Mouse (Mus musculus): Measurements from ENCODE around the gene Tbc1d12.

The Tbc1d12 gene

DNA sequence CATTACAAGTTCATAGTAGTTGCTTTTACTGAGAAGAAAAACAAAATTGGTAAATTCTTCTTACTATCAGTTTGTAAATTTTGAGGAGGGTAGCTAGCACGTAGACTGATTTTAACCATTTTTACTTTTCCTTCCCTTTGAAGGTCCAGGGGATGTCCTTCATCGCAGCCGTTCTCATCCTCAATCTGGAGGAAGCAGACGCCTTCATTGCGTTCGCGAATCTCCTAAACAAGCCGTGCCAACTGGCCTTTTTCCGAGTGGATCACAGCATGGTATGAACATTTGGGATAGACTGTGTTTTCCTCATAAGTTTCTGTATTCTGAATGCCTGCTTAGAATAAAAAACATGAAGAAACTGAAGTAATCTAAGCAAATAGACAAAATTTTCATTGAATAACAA, 77.4 kb downstream of the Tbc1d12 start:
- DNase-seq (ENCODE audit: low read depth, low spot score) = no peak

DNA sequence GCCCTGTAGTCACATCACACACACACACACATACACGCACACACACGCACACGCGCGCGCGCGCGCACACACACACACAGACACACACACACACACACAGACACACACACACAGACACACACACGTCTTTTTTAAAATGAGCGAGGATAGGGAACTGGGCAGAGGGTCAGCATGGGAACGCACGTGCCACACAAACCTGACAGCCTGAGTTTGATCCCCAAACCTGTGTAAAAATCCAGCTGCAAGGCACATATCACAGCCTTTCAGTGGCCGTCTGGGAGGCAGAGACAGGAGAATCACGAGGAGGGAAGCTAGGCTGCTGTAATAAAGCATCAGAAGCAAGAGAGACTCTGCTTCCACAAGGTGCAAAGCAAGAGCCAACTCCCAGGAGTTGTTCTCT, 78.5 kb downstream of the Tbc1d12 start:
- DNase-seq (ENCODE audit: low read depth, low spot score) = no peak

DNA sequence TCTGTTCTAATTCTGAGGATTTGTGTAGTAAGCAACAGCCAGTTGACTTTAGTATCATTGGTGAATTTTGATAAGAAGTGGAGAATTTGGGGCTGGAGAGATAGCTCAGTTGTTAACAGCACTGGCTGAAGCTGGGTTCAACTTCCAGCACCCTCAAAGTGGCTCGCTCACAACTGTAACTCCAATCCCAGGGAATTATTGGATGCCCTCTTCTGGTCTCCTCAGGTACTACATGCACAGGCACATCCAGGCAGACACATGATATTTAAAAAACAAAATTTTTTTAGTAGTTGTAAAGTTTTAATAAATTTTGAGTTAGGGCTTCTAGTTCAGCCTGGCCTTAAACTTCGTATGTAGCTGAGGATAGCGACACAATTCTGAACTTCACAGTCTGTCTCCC, 79.3 kb downstream of the Tbc1d12 start:
- DNase-seq (ENCODE audit: low read depth, low spot score) = no peak

DNA sequence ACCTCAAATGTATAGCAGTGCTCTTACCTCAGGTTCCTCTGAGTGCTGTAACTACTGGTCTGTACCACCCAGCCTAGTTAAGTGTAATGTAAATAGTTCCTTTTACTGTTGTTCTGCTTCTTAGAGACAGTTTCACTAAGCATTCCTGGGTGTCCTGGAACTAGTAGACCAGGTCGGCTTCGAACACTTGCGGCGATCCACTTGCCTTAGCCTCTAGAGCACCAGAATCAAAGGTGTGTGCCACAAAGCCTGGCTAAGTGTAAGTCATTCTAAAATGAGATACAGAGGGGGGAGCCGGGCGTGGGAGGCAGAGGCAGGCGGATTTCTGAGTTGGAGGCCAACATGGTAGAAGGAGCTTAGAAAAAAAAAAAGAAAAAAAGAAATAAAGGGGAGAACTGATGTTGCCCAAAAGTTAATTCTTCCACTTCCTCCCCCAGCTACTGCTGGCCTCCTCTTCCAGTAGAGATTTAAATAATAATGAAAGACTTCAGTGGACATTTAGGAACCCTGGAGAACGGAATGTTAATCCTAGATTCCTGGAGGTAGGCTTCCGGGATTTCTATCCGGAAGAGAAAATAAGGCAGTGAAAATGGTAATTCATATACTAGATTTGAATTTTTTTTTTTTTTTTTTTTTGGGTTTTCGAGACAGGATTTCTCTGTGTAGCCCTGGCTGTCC, 92.2 kb downstream of the Tbc1d12 start:
- no peak for DNase-seq (ENCODE audit: low read depth, low spot score)

DNA sequence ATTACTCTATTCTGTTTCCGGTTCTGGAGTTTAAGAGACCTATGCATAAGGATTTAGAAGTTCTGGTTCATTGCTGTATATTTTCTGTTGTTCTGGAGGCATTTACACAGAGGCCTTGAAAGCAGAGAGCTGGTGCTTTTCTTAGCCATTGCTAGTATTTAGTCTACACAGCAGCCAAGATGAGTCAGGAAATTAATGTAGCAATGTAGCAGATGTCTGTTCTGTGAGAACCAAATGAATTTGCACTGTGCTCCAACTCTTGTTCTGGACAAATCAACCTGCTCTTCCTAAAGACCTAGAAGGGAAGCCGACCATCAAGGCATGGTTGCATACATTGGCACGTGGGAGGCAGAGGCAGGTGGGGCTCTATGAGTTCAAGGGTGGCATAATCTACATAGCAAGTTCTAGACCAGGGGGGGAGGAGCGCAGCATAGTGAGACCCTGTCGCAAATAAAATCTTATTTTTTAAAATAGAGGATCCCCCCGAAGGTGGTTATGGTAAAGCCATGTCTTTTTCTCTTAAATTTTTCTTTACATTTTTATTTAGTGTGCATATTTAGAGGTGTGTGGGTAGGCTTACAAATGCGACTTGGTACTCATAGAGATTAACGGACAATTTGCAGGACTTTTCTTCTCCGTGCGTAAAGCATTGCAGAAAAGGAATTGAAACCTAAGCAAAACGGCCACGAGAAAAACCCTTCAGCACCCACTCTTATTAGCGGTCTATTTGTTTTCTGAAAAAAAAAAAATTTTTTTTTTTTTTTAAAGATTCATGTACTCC, 93.3 kb downstream of the Tbc1d12 start:
- DNase-seq (ENCODE audit: low read depth, low spot score) = no peak

DNA sequence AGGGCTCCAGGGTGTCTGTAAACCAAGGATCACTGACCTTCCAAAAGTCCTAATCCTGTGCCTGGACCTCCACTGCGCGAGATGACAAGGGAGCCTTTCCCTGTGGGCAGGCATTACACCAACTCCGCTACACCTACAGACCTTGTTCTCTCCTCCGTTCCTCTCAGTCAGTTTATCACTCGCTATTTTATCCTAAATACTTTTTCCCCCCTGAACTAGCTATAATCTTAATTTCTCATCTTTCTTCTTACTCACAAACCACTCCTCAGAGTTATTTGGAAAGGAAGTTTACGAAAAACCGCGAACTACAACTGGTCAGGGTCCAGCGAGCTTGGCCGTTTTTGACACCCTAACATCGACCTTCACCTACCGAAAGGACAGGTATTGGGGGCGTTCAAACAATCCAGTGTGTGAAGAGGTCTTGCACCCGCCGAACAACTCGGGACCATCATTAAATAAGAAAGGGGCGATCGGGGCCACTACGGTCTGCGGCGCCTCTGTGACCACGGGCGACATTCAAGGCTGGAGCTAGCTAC, 93.9 kb downstream of the Tbc1d12 start:
- DNase-seq (ENCODE audit: low read depth, low spot score) = no peak

DNA sequence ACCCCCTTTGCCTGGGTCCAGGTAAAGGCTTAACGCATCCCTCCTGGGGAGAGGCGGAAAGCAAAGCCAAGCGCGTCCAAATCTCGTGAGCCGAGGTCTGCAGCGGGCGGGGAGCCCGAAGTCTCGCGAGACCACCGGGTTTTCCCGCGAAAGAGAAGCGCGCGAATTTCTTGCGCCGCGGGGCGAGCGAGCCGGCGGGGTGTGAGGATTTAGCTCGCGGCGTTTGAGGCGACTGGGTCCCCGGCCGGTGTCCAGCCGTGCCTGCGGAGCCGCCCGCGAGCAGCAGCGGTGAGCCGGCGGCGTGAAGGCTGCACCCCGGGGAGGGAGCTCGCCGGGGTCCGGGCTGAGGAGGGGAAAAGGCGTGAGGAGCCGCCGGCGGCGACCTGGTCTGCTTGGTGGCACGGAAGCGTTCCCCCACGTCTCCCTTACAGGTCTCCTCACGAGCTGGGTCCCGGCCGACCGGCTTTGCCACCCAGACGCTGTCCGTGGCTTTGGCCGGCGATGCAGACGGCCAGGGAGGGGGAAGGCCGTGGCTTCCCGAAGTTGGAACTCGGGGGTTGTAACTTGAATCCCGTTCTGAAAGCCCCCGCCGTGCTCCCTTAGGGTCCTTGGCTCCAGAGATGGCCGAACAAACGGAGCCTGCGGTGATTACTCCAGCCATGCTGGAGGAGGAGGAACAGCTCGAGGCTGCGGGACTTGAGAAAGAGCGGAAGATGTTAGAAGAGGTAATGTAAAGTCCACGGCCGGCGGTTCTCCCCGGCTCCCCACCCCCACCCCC, 94.6 kb downstream of the Tbc1d12 start, which contains the start of gene Hells:
Gene Hells (plus strand): TSS at position 128 of the 778 bp plus-strand sequence.
- DNase-seq (ENCODE audit: low read depth, low spot score) = peak; percentile 86

DNA sequence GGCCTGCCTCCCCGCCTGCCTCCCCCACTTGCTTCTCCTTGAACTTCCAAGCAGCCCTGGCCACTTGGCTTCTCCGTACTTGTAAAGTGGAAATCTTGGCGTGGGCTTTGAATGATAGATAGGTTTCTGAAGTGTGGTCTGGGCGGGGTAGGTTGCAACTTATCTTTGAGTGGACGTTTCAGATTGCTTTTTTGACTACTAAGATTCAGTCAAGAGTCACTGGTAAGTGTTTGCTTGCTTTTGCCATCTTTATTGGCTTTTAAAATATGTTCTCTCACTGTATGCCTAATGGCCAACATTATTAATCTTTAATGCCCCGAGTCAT, 95.1 kb downstream of the Tbc1d12 start:
- DNase-seq (ENCODE audit: low read depth, low spot score) = no peak

DNA sequence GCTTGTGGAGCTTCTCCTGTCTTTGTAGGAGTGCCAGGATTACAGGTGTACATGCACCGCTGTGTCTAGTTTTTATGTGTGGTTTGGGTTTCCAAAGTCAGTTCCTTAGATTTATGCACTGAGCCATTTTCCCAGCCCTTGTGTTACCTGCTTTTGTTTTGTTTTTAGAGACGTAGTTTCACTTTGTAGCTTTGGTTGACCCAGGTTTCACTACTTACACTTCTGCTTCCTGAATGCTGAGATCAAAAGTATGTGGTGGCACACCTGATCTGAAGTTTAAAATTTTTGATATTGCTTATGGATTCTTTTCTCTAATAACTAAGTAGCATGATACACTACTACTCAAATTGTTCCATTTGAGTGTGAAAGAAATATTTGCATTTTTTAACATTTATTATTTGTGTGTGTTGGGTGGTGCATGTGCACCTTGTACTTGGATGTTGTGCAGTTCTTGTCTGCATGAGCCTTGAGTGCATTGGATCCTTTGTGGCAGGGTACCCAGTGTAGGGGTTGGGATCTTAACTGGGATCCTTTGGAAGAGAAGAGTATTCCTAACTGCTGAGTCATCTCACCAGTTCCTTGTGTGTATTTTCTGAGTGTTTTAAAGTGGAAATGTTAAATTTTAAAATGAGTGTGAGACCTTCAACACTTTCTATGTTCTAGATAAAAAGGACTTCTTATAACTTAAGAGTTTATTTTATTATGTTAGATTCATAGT, 108.4 kb downstream of the Tbc1d12 start:
- no peak for DNase-seq (ENCODE audit: low read depth, low spot score)
